Mouse (Mus musculus) thymus, postnatal 0 days (tissue): Measurements from ENCODE around the gene Tpgs1. TPM values are rescaled to one million over a fixed set of nuclear protein-coding genes. Genes with fewer than 3 reads are reported as not detected.

Experiments
- DNase-seq: peaks from one replicate; pipeline ENCODE4 v3.0.0-alpha.2; 2015; ENCODE audit warnings: low spot score
- polyA plus RNA-seq: library from polyadenylated mRNA; unstranded; fragments of >200 nt; fragmentation: Nextera tagmentation; extraction: Ambion mirVana; gene quantifications from 2 replicates; pipeline ENCODE4 v1.2.1, GENCODE M21; 2015

Gene Tpgs1
- polyA plus RNA-seq = 56.0 and 58.2 TPM in 2 replicates

GRCm38 (mm10) chr10:79668771-79669575 lies at the start of gene Tpgs1:
Tpgs1 (plus strand) TSS chr10:79669369.
- DNase-seq = peak; percentile 93

DNA sequence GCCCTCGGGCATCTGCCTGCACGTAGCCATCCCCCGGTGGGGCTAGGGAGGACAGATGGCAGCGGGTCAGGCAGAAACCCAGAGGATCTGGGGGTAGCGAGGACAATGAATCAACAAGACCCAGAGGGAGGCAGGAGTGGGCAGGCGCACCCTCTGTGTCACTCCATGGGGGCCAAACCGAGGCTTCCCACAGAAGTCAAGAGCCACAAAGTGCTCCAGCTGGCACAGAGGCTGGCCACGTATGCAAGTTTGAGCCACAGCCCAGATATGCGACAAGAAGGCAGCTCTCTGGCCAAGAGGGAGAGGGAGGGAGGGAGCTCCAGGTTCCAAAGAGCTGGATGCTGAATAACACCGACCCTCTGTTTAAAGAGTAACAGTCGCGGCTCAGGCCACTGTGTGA lies 45.2 kb upstream of the Tpgs1 start:
- no peak for DNase-seq

DNA sequence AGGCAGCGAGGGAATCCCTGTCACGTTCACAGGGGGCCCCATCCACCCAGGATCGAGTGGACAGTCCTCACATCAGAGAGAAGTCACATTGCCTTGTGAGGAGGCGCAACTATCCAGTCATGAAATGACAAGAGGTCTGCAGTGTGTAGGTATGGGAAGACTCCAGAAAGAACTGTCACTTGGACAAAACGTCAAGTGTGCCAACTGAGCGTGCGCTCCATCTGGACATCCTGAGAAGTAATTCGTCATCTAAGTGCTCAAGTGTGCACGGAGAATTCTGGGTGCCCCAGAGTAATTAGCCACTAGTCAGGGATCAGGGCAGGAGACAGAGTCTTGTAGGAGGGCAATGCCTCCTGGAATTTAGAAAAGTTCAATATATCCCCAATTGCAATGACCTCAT lies 43.8 kb upstream of the Tpgs1 start:
- DNase-seq = no peak

DNA sequence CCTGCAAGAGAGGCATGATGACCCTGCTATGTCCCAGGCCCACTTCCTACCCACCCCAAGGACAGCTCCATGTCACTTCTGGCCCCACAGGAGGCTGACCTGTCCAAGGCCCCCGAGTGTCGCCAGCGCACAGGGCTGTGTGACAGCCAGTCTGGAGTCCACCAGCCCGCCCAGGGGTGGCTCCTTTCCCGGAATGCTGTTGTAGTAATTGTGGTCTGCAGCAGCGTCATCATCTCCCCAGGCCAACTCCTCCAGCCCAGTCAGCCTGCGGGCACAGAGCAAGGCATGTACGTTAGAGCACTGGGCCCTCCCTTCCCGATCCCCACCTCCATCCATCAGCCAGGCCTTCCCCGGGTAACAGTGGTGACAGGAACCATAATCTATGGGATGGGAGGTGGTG lies 43.0 kb upstream of the Tpgs1 start:
- no peak for DNase-seq

- DNase-seq = no peak
These were observed 40.8 kb upstream of the Tpgs1 start for GRCm38 (mm10) chr10:79628377-79628776.

- no peak for DNase-seq
These were observed 37.7 kb upstream of the Tpgs1 start for GRCm38 (mm10) chr10:79631432-79631831.

DNA sequence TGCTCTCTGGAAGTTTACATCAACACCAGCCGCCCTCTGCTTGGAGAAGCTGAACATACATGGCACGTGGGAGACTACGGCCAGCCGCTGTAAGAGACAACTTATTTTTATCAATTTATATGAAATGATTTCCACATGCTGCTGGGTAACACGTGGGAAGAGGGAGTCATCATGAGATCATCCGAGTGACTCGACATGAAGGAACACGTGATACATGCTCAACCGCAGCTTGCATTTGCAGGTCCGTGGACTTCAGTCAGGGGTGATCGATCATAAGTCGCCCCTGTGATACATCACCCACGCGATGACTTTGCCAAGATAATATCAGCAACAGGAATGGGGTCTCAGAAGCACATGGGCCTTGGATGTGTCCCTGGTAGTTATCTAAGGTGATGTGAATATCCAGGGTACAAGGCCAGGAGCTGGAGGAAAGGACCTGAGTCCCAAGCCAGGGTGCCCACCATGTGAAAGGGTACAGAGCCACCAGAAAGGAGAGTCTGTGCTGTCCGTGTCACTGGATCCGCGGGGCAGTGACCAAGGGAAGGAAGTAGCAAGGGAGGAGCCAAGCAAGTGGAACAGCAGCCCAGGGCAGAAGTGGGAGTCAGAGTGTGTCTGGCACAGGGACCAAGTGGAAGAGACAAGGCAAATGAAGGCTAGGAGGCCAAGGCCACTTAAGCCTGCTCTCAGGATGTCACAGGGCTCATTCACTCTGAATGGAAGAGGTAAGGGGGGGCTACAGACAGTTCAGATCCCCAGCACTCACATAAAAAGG lies 36.0 kb upstream of the Tpgs1 start:
- no peak for DNase-seq

DNA sequence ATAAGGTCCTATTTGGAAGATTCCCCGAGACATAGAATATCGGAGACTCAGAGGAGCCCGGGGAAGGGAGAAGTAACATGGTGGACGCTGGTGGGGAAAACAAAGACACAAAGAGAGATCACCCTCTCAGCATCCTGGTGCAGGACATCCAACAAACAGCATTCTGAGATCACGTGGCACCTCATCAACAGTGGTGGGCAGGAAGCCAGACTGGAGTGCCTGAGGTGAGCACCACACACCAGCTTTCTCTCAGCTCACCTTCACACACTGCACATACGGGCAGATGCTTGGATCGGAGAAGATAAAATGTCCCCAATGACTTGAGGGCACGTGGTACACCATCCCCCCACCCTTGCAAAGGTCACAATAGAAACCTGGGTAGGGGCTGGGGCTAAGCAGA lies 32.9 kb upstream of the Tpgs1 start:
- DNase-seq = no peak

DNA sequence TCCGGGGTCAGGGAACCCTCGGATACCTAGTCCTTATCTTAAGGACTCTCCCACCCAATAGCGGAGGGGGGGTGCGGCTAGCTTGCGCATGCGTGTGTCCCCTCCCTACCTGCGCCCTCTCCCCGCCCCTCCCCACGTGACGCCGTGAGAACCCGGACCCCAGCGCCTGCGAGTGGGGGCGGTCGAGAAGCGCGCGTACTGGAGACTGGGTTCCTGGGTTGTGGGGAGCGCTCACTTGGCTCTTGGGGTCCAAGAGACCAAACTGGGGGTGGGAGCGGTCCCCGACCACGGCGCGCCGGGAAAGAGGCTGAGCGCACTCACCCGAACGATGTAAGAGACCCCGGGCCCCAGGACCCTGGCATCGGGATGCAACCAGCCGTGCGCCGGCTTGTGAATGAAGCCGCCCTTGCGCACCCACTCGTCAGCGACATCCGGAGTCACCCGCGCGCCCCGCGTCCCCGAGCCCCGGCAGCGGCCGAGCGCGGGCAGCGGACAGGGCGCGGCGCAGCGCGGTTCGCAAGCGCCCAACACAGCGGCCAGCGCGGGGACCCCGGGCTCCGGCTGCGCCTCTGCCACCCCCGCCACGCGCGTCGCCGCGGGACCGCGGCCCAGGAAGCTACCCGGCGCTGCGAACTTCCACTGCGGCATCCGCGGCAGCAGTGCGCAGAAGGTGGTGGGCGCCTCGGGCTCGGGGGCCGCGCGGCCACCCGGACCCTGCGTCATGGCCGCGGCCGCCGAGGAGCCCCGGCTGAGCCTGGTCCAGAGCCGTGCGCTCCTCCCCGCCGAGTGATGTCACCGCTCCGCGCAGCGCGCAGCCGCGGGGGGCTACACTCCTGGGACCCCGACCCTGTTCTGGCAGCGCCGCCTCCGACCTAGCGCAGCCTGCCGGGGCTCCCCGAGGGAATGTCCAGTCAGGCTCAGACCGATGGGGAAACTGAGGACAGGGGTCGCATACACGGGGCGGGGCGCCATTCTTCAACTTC lies 31.8 kb upstream of the Tpgs1 start, which contains the start of gene Shc2:
Gene Shc2 (minus strand): TSS at position 791 of the 983 bp plus-strand sequence.
- no peak for DNase-seq

- no peak for DNase-seq
These were observed 30.5 kb upstream of the Tpgs1 start for GRCm38 (mm10) chr10:79638486-79639204.

GRCm38 (mm10) chr10:79645711-79646110 lies 23.5 kb upstream of the Tpgs1 start, which contains the start of gene Odf3l2:
Odf3l2 (minus strand) TSS chr10:79645738.
- no peak for DNase-seq

GRCm38 (mm10) chr10:79649070-79649751 lies 20.0 kb upstream of the Tpgs1 start:
- DNase-seq = peak; percentile 71

DNA sequence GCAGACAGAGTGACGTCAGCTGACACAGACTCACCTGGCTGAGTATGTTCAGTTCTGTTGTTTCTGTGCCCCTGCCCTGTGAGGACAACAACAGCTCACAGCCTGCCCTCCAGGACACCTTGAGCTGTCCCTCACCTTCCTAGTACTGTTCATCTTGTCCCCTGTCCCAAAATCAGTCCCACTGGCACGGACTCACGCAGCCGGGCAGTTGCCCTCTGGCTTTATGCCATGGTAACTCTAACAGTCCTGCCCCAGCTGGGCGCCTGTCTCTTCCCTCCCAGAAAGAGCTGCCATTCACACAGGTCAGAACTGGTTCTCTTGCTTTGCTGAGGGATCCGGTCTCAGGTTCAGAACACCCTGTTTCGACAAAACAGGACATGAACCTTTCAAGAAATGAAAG lies 16.4 kb upstream of the Tpgs1 start:
- no peak for DNase-seq

DNA sequence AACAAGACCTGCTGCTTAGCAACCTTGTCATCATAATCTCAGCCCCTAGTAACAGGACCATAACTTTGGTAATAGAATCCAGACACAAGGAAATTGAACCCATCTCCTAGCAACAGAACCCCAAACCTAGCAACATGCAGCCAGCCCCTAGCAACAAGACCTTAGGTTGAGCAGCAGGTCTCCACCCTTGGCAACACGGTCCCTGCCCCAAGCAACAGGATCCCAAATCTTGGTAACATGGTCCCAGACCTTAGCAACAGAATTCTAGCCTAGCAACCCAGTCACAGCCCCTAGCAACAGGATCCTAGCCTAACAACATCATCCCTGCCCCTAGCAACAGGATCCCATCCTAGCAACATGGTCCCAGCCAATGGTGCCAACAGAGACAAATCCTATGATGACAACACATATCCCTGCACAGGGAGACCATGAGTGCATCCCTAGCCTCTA lies 14.2 kb upstream of the Tpgs1 start:
- DNase-seq = no peak

DNA sequence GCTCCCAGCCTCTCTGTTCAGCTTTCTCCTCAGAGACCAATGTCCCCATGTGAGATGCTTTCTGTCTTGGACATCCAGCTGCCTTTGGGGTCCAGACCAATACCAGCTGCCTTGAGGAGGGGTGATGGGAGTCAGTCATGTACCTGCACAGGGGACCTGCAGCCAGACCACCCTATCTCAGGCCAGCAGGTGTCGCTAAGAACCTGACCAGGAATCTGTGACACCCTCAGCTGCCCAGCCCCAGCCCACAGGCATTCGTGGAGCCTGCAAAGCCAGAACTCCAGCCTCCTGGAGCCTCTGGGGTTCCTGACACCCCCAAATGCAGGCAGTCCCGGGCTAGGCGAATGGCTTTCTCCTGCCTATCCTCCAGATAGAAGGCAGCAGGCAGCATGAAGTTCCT lies 10.3 kb upstream of the Tpgs1 start:
- DNase-seq = peak; percentile 26

DNA sequence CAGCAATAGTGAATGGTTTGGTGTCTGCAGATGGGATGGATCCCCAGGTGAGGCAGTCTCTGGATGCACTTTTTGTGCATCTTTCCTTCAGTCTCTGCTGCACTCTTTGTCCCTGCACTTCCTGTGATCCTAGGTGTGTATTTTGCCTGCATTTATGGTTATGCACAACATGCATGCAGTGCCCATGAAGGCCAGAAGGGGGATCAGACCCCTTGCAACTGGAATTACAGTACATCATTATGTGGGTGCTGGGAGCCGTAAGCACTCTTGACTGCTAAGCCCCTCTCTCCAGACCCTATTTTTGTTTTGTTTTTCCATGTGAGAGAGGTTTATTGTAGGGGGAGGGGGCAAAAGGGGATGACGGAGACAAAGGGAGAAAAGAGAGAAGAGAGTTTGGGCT lies 8.9 kb upstream of the Tpgs1 start:
- peak; percentile 27 for DNase-seq

GRCm38 (mm10) chr10:79661861-79662260 lies 7.3 kb upstream of the Tpgs1 start:
- DNase-seq = no peak

DNA sequence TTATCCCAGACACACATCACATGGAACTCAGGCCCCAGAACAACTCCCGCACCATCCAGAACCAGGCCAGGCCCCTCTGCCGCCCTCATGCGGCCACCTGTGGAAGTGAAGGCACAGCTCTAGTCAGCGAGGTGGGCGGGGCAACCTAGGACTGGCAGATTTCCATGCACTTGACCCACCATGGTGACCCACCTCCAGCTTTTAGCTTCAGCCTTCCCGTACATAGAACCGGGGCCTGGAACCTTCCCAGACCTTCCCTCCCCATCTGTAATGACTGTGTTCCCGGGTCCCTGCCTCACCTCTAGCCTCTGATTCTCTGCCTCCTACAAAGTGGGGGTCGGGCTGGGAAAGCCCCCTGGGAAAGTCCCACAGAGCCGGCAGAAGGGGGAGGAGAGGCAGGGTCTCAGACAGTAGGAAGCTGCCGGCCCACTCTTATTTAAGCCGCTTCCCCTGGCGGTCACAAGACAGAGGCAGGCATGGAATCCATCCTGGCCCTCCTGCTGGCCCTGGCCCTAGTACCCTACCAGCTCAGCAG lies 5.0 kb upstream of the Tpgs1 start, which contains the start of gene Madcam1:
Gene Madcam1 (plus strand): TSS at position 429 of the 535 bp plus-strand sequence.
- DNase-seq = peak; percentile 57

DNA sequence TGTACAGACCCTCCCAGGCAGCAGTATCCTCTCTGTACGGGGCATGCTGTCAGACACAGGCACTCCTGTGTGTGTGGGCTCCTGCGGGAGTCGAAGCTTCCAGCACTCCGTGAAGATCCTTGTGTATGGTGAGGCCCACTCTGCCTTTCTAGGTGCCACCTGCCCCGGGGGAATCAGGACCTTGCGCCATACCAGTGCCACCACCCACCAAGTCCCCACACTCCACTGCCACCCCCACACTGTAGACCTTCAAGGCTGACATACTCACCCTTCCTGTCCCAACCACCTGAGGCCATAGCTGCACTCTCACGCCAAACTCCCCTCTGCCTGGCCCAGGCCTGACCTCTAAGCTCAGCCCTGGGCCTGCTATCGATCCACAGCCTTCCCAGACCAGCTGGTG lies 4.1 kb upstream of the Tpgs1 start:
- DNase-seq = no peak
